Mouse (Mus musculus) neural tube, embryonic 13.5 days (tissue): ENCODE measurements at regions not wholly inside any gene's neighbourhood (a gene's known extent, or its start where the extent isn't known, plus 50 kb on each side); places are given as distances from the start of the nearest gene placed in this dataset.

Experiments used
- ATAC-seq: fragments of 200-750 bp; cut with Nextera tagmentation; 2 replicates; pipeline ENCODE4 v1.8.0; 2017; ENCODE audit warnings: low read depth, mild to moderate bottlenecking, moderate TSS enrichment, moderate library complexity
- H3K27ac ChIP-seq: fragments of 300-500 bp; sonication (generic); replicated peaks from 2 replicates; pipeline ENCODE4 v1.5.1; 2015; ENCODE audit warnings: moderate library complexity, mild to moderate bottlenecking, inconsistent platforms
- H3K27me3 ChIP-seq: fragments of 300-500 bp; sonication (generic); 2 replicates; pipeline ENCODE4 v1.6.1; 2015; ENCODE audit warnings: mild to moderate bottlenecking, inconsistent platforms
- H3K36me3 ChIP-seq: fragments of 300-500 bp; sonication (generic); 2 replicates; pipeline ENCODE4 v1.6.1; 2015; ENCODE audit warnings: mild to moderate bottlenecking, inconsistent platforms
- H3K4me1 ChIP-seq: fragments of 300-500 bp; sonication (generic); replicated peaks from 2 replicates; pipeline ENCODE4 v1.6.1; 2015; ENCODE audit warnings: inconsistent platforms
- H3K4me2 ChIP-seq: fragments of 300-500 bp; sonication (generic); 2 replicates; pipeline ENCODE4 v1.6.1; 2015; ENCODE audit warnings: inconsistent platforms, mild to moderate bottlenecking, moderate library complexity
- H3K4me3 ChIP-seq: fragments of 300-500 bp; sonication (generic); 2 replicates; pipeline ENCODE4 v1.5.1; 2015; ENCODE audit warnings: mild to moderate bottlenecking, inconsistent platforms
- H3K9ac ChIP-seq: fragments of 300-500 bp; sonication (generic); 2 replicates; pipeline ENCODE4 v1.6.1; 2015; ENCODE audit warnings: moderate library complexity, mild to moderate bottlenecking, inconsistent platforms
- H3K9me3 ChIP-seq: fragments of 300-500 bp; sonication (generic); 2 replicates; pipeline ENCODE4 v1.6.1; 2016; ENCODE audit warnings: inconsistent platforms
- WGBS: fragments of 180-500 bp; shearing (Covaris S2); methylation state at CpG from one replicate; pipeline ENCODE4 v1.1.7; 2015; 5-methylcytosine and 5-hydroxymethylcytosine counted together

- no peak for ATAC-seq
- Histone ChIP-seq H3K4me2 (no peak overlapping the region), H3K4me3 (no peak overlapping the region), H3K9me3 (no peaks in the 10 kb centered on the region), H3K27ac (no peak overlapping the region), H3K4me1 (peaks cover 32% of the 10 kb centered on the region), H3K27me3 (peaks cover 17% of the 10 kb centered on the region), H3K36me3 (no peaks in the 10 kb centered on the region), H3K9ac (no peak overlapping the region)
- 82% methylated on average over 12 of the region's 12 CpGs for WGBS
Observed at GRCm38 (mm10) chr8:26854557-26855238, 122.4 kb upstream of the Zfp703 start.

GRCm38 (mm10) chr8:26855256-26855655, 121.9 kb upstream of the Zfp703 start:
- ATAC-seq, result no peak
- no peaks in the 10 kb centered on the region for H3K9me3 ChIP-seq
- no peak overlapping the region for H3K27ac ChIP-seq
- peaks cover 29% of the 10 kb centered on the region for H3K4me1 ChIP-seq
- no peak overlapping the region for H3K9ac ChIP-seq
- H3K4me3 ChIP-seq, result no peak overlapping the region
- H3K27me3 ChIP-seq, result peaks cover 12% of the 10 kb centered on the region
- WGBS, result 85% methylated on average over 6 of the region's 6 CpGs
- H3K36me3 ChIP-seq, result no peaks in the 10 kb centered on the region
- H3K4me2 ChIP-seq, result no peak overlapping the region

GRCm38 (mm10) chr8:26864571-26864970, 112.6 kb upstream of the Zfp703 start:
- no peak overlapping the region for H3K27ac ChIP-seq
- no peak overlapping the region for H3K9ac ChIP-seq
- H3K27me3 ChIP-seq, result no peaks in the 10 kb centered on the region
- H3K9me3 ChIP-seq, result no peaks in the 10 kb centered on the region
- H3K4me1 ChIP-seq, result no peaks in the 10 kb centered on the region
- H3K36me3 ChIP-seq, result no peaks in the 10 kb centered on the region
- no peak overlapping the region for H3K4me3 ChIP-seq
- 91% methylated on average over 2 of the region's 2 CpGs for WGBS
- no peak overlapping the region for H3K4me2 ChIP-seq
- ATAC-seq, result no peak

GRCm38 (mm10) chr8:26864971-26865370, 112.2 kb upstream of the Zfp703 start:
- WGBS, result 70% methylated on average over 10 of the region's 10 CpGs
- Histone ChIP-seq H3K4me3 (no peak overlapping the region), H3K27me3 (no peaks in the 10 kb centered on the region), H3K36me3 (no peaks in the 10 kb centered on the region), H3K4me1 (no peaks in the 10 kb centered on the region), H3K4me2 (no peak overlapping the region), H3K27ac (no peak overlapping the region), H3K9ac (no peak overlapping the region), H3K9me3 (no peaks in the 10 kb centered on the region)
- ATAC-seq, result no peak

GRCm38 (mm10) chr8:26868101-26868848, 108.8 kb upstream of the Zfp703 start:
- Histone ChIP-seq H3K27ac (no peak overlapping the region), H3K9ac (no peak overlapping the region), H3K4me1 (no peaks in the 10 kb centered on the region), H3K4me2 (no peak overlapping the region), H3K36me3 (no peaks in the 10 kb centered on the region), H3K4me3 (no peak overlapping the region), H3K9me3 (peaks cover 3% of the 10 kb centered on the region; the same call in 1 of the 2 replicates), H3K27me3 (no peaks in the 10 kb centered on the region)
- WGBS, result 75% methylated on average over 6 of the region's 6 CpGs
- ATAC-seq, result no peak

- H3K36me3 ChIP-seq, result no peaks in the 10 kb centered on the region
- H3K27ac ChIP-seq, result no peak overlapping the region
- H3K4me2 ChIP-seq, result no peak overlapping the region
- WGBS, result 73% methylated on average over 2 of the region's 2 CpGs
- H3K4me3 ChIP-seq, result no peak overlapping the region
- ATAC-seq, result no peak
- no peaks in the 10 kb centered on the region for H3K27me3 ChIP-seq
- no peaks in the 10 kb centered on the region for H3K4me1 ChIP-seq
- H3K9me3 ChIP-seq, result peaks cover 3% of the 10 kb centered on the region; the same call in 1 of the 2 replicates
- H3K9ac ChIP-seq, result no peak overlapping the region
Observed at GRCm38 (mm10) chr8:26868849-26869110, 108.3 kb upstream of the Zfp703 start.

- Histone ChIP-seq H3K4me3 (no peak overlapping the region), H3K36me3 (no peaks in the 10 kb centered on the region), H3K27me3 (no peaks in the 10 kb centered on the region), H3K9ac (no peak overlapping the region), H3K4me1 (no peaks in the 10 kb centered on the region), H3K27ac (no peak overlapping the region), H3K9me3 (peaks cover 3% of the 10 kb centered on the region; the same call in 1 of the 2 replicates), H3K4me2 (no peak overlapping the region)
- ATAC-seq, result no peak
- 59% methylated on average over 7 of the region's 7 CpGs for WGBS
Observed at GRCm38 (mm10) chr8:26871838-26872237, 105.3 kb upstream of the Zfp703 start.

GRCm38 (mm10) chr8:26872382-26872781, 104.7 kb upstream of the Zfp703 start:
- WGBS, result 84% methylated on average over 3 of the region's 3 CpGs
- no peak overlapping the region for H3K4me2 ChIP-seq
- no peak overlapping the region for H3K4me3 ChIP-seq
- H3K9me3 ChIP-seq, result peaks cover 3% of the 10 kb centered on the region; the same call in 1 of the 2 replicates
- H3K36me3 ChIP-seq, result no peaks in the 10 kb centered on the region
- no peak overlapping the region for H3K27ac ChIP-seq
- no peaks in the 10 kb centered on the region for H3K4me1 ChIP-seq
- H3K9ac ChIP-seq, result no peak overlapping the region
- no peak for ATAC-seq
- H3K27me3 ChIP-seq, result no peaks in the 10 kb centered on the region

- WGBS, result 68% methylated on average over 8 of the region's 8 CpGs
- ATAC-seq, result no peak
Observed at GRCm38 (mm10) chr8:26872815-26873214, 104.3 kb upstream of the Zfp703 start.

GRCm38 (mm10) chr8:26880177-26880576, 96.9 kb upstream of the Zfp703 start:
- WGBS, result 66% methylated on average over 7 of the region's 7 CpGs

More at GRCm38 (mm10) chr8:26872815-26873214, 104.3 kb upstream of the Zfp703 start:
- no peaks in the 10 kb centered on the region for H3K4me1 ChIP-seq
- H3K36me3 ChIP-seq, result no peaks in the 10 kb centered on the region
- H3K27me3 ChIP-seq, result no peaks in the 10 kb centered on the region
- H3K9ac ChIP-seq, result no peak overlapping the region
- peaks cover 3% of the 10 kb centered on the region; the same call in 1 of the 2 replicates for H3K9me3 ChIP-seq
- no peak overlapping the region for H3K4me2 ChIP-seq
- no peak overlapping the region for H3K4me3 ChIP-seq
- H3K27ac ChIP-seq, result no peak overlapping the region

GRCm38 (mm10) chr8:26881268-26882120, 95.6 kb upstream of the Zfp703 start:
- no peaks in the 10 kb centered on the region for H3K27me3 ChIP-seq
- H3K27ac ChIP-seq, result no peak overlapping the region
- no peak overlapping the region for H3K9ac ChIP-seq
- WGBS, result 69% methylated on average over 7 of the region's 7 CpGs
- no peak overlapping the region for H3K4me2 ChIP-seq
- no peak overlapping the region for H3K4me3 ChIP-seq
- no peaks in the 10 kb centered on the region for H3K9me3 ChIP-seq
- no peak for ATAC-seq
- no peaks in the 10 kb centered on the region for H3K4me1 ChIP-seq
- H3K36me3 ChIP-seq, result no peaks in the 10 kb centered on the region

More at GRCm38 (mm10) chr8:26880177-26880576, 96.9 kb upstream of the Zfp703 start:
- H3K36me3 ChIP-seq, result no peaks in the 10 kb centered on the region
- H3K27ac ChIP-seq, result no peak overlapping the region
- H3K4me2 ChIP-seq, result no peak overlapping the region
- no peaks in the 10 kb centered on the region for H3K4me1 ChIP-seq
- H3K9me3 ChIP-seq, result no peaks in the 10 kb centered on the region
- no peak overlapping the region for H3K4me3 ChIP-seq
- H3K27me3 ChIP-seq, result no peaks in the 10 kb centered on the region
- no peak for ATAC-seq
- no peak overlapping the region for H3K9ac ChIP-seq

GRCm38 (mm10) chr8:26882616-26883015, 94.5 kb upstream of the Zfp703 start:
- Histone ChIP-seq H3K27ac (no peak overlapping the region), H3K4me3 (no peak overlapping the region), H3K4me1 (no peaks in the 10 kb centered on the region), H3K9me3 (no peaks in the 10 kb centered on the region), H3K9ac (no peak overlapping the region), H3K4me2 (no peak overlapping the region), H3K27me3 (peaks cover 4% of the 10 kb centered on the region; the same call in 1 of the 2 replicates), H3K36me3 (no peaks in the 10 kb centered on the region)
- WGBS, result 78% methylated on average over 5 of the region's 5 CpGs
- no peak for ATAC-seq
